Mouse (Mus musculus) brain, adult 2 months (tissue): ENCODE data around the gene Bpifc.
"Not testable (repeated sequence)": the region's sequence is repeated elsewhere in the genome, so short reads cannot be mapped to it uniquely, and the experiment has no call there.

Experiments
- DNase-seq: peaks from one replicate; pipeline ENCODE4 v3.0.0; 2011; ENCODE audit warnings: low read depth, low spot score

Gene Bpifc

GRCm38 (mm10) chr10:86011781-86012180 lies at the start of gene Bpifc:
TSS of gene Bpifc (minus strand) at chr10:86011895.
- DNase-seq, result no peak

- DNase-seq, result peak; percentile 43
Observed at GRCm38 (mm10) chr10:86060267-86060666, 48.6 kb upstream of the Bpifc start.

- no peak for DNase-seq
Observed at GRCm38 (mm10) chr10:86057712-86058111, 46.0 kb upstream of the Bpifc start.

- no peak for DNase-seq
Observed at GRCm38 (mm10) chr10:86057286-86057685, 45.6 kb upstream of the Bpifc start.

GRCm38 (mm10) chr10:86056297-86056903 lies 44.7 kb upstream of the Bpifc start:
- DNase-seq, result no peak

- no peak for DNase-seq
Observed at GRCm38 (mm10) chr10:86052818-86053522, 41.3 kb upstream of the Bpifc start.

GRCm38 (mm10) chr10:86050522-86050921 lies 38.8 kb upstream of the Bpifc start:
- DNase-seq, result peak; percentile 49

- no peak for DNase-seq
Observed at GRCm38 (mm10) chr10:86047786-86048185, 36.1 kb upstream of the Bpifc start.

GRCm38 (mm10) chr10:86046371-86046770 lies 34.7 kb upstream of the Bpifc start:
- no peak for DNase-seq

- no peak for DNase-seq
Observed at GRCm38 (mm10) chr10:86044066-86044465, 32.4 kb upstream of the Bpifc start.

GRCm38 (mm10) chr10:86043651-86044050 lies 32.0 kb upstream of the Bpifc start:
- peak; percentile 67 for DNase-seq

GRCm38 (mm10) chr10:86034007-86034728 lies 22.5 kb upstream of the Bpifc start:
- no peak for DNase-seq

- peak; percentile 86 for DNase-seq
Observed at GRCm38 (mm10) chr10:86032517-86032916, 20.8 kb upstream of the Bpifc start.

GRCm38 (mm10) chr10:86030743-86031142 lies 19.0 kb upstream of the Bpifc start:
- no peak for DNase-seq

GRCm38 (mm10) chr10:86026807-86027206 lies 15.1 kb upstream of the Bpifc start:
- DNase-seq, result not testable (repeated sequence)

- no peak for DNase-seq
Observed at GRCm38 (mm10) chr10:86026354-86026753, 14.7 kb upstream of the Bpifc start.

GRCm38 (mm10) chr10:86025906-86026305 lies 14.2 kb upstream of the Bpifc start:
- no peak for DNase-seq

- no peak for DNase-seq
Observed at GRCm38 (mm10) chr10:86023149-86023548, 11.5 kb upstream of the Bpifc start.

GRCm38 (mm10) chr10:86022474-86022816 lies 10.8 kb upstream of the Bpifc start:
- DNase-seq, result no peak

- DNase-seq, result peak; percentile 96
Observed at GRCm38 (mm10) chr10:86021749-86022473, 10.2 kb upstream of the Bpifc start, which contains the start of gene Fbxo7. TSS of gene Fbxo7 (plus strand) at chr10:86021972.

GRCm38 (mm10) chr10:86021408-86021748 lies 9.7 kb upstream of the Bpifc start:
- DNase-seq, result no peak

- DNase-seq, result no peak
Observed at GRCm38 (mm10) chr10:86018813-86019212, 7.1 kb upstream of the Bpifc start.
